Mouse (Mus musculus): ENCODE data around the gene Ppp6c. TPM values are rescaled to one million over a fixed set of nuclear protein-coding genes. Genes with fewer than 3 reads are reported as not detected.
"Not testable (repeated sequence)": the region's sequence is repeated elsewhere in the genome, so short reads cannot be mapped to it uniquely, and the experiment has no call there.

The Ppp6c gene
- polyA plus RNA-seq (2015; fragmentation: Nextera tagmentation; extraction: Ambion mirVana) = 86.0 and 87.9 TPM in 2 replicates

- Histone ChIP-seq H3K4me2 (ENCODE audit: low read depth, low read length) (peak within 1 kb of the TSS; percentile 59), H3K9ac (ENCODE audit: low read length) (peak within 1 kb of the TSS; percentile 89), H3K9me3 (ENCODE audit: control insufficient read depth, low read length) (no peaks in the 10 kb centered on the region), H3K27me3 (ENCODE audit: control insufficient read depth, insufficient read depth, low read depth, low read length) (no peaks in the 10 kb centered on the region), H3K27ac (ENCODE audit: low read length) (peak within 1 kb of the TSS; percentile 91), H3K4me1 (replicated peaks; ENCODE audit: control insufficient read depth, insufficient read depth, low read length) (peaks cover 12% of the 10 kb centered on the region), H3K4me3 (ENCODE audit: low read length) (peak within 1 kb of the TSS; percentile 80), H3K36me3 (ENCODE audit: control insufficient read depth, insufficient read depth, low read length) (no peaks in the 10 kb centered on the region)
- peak; percentile 99 for ATAC-seq (ENCODE audit: low read depth)
- WGBS = under 1% methylated on average over 48 of the region's 56 CpGs
Observed at GRCm38 (mm10) chr2:39226019-39226640, at the start of gene Ppp6c. Gene Ppp6c, minus strand, starts transcription at chr2:39226451.

DNA sequence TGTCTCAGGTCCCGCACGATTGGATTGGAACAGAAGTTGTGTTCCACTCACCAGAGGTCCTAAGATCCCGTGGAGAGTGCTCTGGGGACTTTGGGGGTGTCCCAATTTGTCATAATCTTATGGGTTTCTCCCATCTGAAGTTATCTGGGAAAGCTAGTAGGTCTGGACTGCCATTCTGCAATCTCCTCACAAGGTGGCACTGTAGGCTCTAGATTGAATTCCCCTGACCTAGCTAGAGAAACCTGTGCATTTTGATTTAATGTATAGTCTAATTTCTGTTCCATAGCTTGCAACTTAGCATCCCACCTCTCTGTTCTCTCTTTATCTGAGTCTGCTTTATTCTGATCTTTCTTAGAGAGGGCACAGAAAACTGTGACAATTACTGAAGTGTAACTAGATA lies 42.1 kb upstream of the Ppp6c start:
- no peaks in the 10 kb centered on the region for H3K27me3 ChIP-seq (ENCODE audit: control insufficient read depth, insufficient read depth, low read depth, low read length)
- no peaks in the 10 kb centered on the region for H3K36me3 ChIP-seq (ENCODE audit: control insufficient read depth, insufficient read depth, low read length)
- 51% methylated on average over 3 of the region's 3 CpGs for WGBS
- no peak for ATAC-seq (ENCODE audit: low read depth)
- H3K4me2 ChIP-seq (ENCODE audit: low read depth, low read length) = no peak overlapping the region
- no peaks in the 10 kb centered on the region for H3K4me1 ChIP-seq (replicated peaks; ENCODE audit: control insufficient read depth, insufficient read depth, low read length)
- no peaks in the 10 kb centered on the region for H3K9me3 ChIP-seq (ENCODE audit: control insufficient read depth, low read length)
- H3K9ac ChIP-seq (ENCODE audit: low read length) = no peak overlapping the region
- no peak overlapping the region for H3K27ac ChIP-seq (ENCODE audit: low read length)
- no peak overlapping the region for H3K4me3 ChIP-seq (ENCODE audit: low read length)

- not testable (repeated sequence) for H3K4me3 ChIP-seq (ENCODE audit: low read length); H3K36me3 ChIP-seq (ENCODE audit: control insufficient read depth, insufficient read depth, low read length); ATAC-seq (ENCODE audit: low read depth); H3K27me3 ChIP-seq (ENCODE audit: control insufficient read depth, insufficient read depth, low read depth, low read length); H3K4me2 ChIP-seq (ENCODE audit: low read depth, low read length); H3K9ac ChIP-seq (ENCODE audit: low read length); H3K4me1 ChIP-seq (replicated peaks; ENCODE audit: control insufficient read depth, insufficient read depth, low read length); H3K9me3 ChIP-seq (ENCODE audit: control insufficient read depth, low read length); H3K27ac ChIP-seq (ENCODE audit: low read length)
- WGBS = 90% methylated on average over 11 of the region's 11 CpGs
Observed at GRCm38 (mm10) chr2:39252275-39252674, 26.0 kb upstream of the Ppp6c start.

- H3K9ac ChIP-seq (ENCODE audit: low read length); H3K4me3 ChIP-seq (ENCODE audit: low read length); H3K27ac ChIP-seq (ENCODE audit: low read length); H3K36me3 ChIP-seq (ENCODE audit: control insufficient read depth, insufficient read depth, low read length); H3K27me3 ChIP-seq (ENCODE audit: control insufficient read depth, insufficient read depth, low read depth, low read length); H3K4me2 ChIP-seq (ENCODE audit: low read depth, low read length); H3K9me3 ChIP-seq (ENCODE audit: control insufficient read depth, low read length); H3K4me1 ChIP-seq (replicated peaks; ENCODE audit: control insufficient read depth, insufficient read depth, low read length); ATAC-seq (ENCODE audit: low read depth): not testable (repeated sequence)
- 73% methylated on average over 7 of the region's 11 CpGs for WGBS
Observed at GRCm38 (mm10) chr2:39246862-39247261, 20.6 kb upstream of the Ppp6c start.

DNA sequence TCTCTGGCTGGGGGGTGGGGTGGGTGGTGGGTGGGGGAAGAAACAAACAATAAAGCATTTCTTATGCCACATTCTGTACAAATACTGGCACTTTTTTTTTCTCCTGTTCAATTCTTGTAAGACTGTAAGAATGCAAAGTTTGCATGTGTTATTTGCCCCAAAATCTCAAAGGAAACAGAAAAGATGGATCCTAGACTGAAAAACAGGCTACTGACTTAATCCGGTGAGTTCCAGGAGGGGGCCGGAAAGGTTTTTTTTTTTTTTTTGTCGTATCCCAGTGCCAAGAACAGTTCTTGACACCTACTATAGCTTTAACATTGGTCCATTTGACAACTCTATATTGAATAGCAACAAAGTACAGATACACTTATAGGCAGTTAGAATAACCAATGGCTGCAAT lies 480 bp upstream of the Ppp6c start:
- no peaks in the 10 kb centered on the region for H3K9me3 ChIP-seq (ENCODE audit: control insufficient read depth, low read length)
- 22% methylated on average over 3 of the region's 3 CpGs for WGBS
- H3K36me3 ChIP-seq (ENCODE audit: control insufficient read depth, insufficient read depth, low read length) = no peaks in the 10 kb centered on the region
- peaks cover 12% of the 10 kb centered on the region for H3K4me1 ChIP-seq (replicated peaks; ENCODE audit: control insufficient read depth, insufficient read depth, low read length)
- ATAC-seq (ENCODE audit: low read depth) = no peak
- peak overlapping the region; percentile 57 for H3K4me2 ChIP-seq (ENCODE audit: low read depth, low read length)
- peak overlapping the region; percentile 80 for H3K4me3 ChIP-seq (ENCODE audit: low read length)
- H3K27ac ChIP-seq (ENCODE audit: low read length) = peak overlapping the region; percentile 31; the same call in 1 of the 2 replicates
- H3K27me3 ChIP-seq (ENCODE audit: control insufficient read depth, insufficient read depth, low read depth, low read length) = no peaks in the 10 kb centered on the region
- H3K9ac ChIP-seq (ENCODE audit: low read length) = peak overlapping the region; percentile 57

GRCm38 (mm10) chr2:39225331-39226018 lies 776 bp downstream of the Ppp6c start:
- H3K4me1 ChIP-seq (replicated peaks; ENCODE audit: control insufficient read depth, insufficient read depth, low read length) = peaks cover 12% of the 10 kb centered on the region
- H3K4me2 ChIP-seq (ENCODE audit: low read depth, low read length) = peak overlapping the region; percentile 59
- H3K9me3 ChIP-seq (ENCODE audit: control insufficient read depth, low read length); H3K27me3 ChIP-seq (ENCODE audit: control insufficient read depth, insufficient read depth, low read depth, low read length); H3K36me3 ChIP-seq (ENCODE audit: control insufficient read depth, insufficient read depth, low read length): not testable (repeated sequence)
- 4% methylated on average over 24 of the region's 36 CpGs for WGBS
- peak overlapping the region; percentile 89 for H3K9ac ChIP-seq (ENCODE audit: low read length)
- H3K4me3 ChIP-seq (ENCODE audit: low read length) = peak overlapping the region; percentile 80
- peak; percentile 48; the same call in 1 of the 2 replicates for ATAC-seq (ENCODE audit: low read depth)
- peak overlapping the region; percentile 91 for H3K27ac ChIP-seq (ENCODE audit: low read length)

DNA sequence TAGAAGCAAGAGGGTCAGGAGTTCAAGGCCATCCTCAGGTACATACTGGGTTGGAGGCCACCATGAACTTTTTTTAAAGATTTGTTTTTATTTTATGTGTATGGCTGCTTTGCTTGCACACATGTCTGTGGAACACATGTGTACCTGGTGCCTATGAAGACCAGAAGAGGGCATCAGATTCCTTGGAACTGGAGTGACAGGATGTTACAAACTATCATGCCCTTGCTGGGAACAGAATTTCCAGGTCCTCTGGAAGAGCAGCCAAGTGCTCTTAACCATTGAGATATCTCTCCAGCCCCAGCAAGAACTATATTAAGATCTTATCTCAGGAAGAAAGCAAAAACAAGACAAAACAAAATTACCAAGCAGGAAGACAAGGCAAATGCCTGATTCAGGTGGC lies 1.6 kb downstream of the Ppp6c start:
- Histone ChIP-seq H3K9ac (ENCODE audit: low read length) (no peak overlapping the region), H3K27ac (ENCODE audit: low read length) (no peak overlapping the region), H3K4me3 (ENCODE audit: low read length) (peak overlapping the region; percentile 25), H3K4me1 (replicated peaks; ENCODE audit: control insufficient read depth, insufficient read depth, low read length) (peaks cover 12% of the 10 kb centered on the region), H3K4me2 (ENCODE audit: low read depth, low read length) (peak overlapping the region; percentile 59), H3K27me3 (ENCODE audit: control insufficient read depth, insufficient read depth, low read depth, low read length) (no peaks in the 10 kb centered on the region), H3K36me3 (ENCODE audit: control insufficient read depth, insufficient read depth, low read length) (no peaks in the 10 kb centered on the region), H3K9me3 (ENCODE audit: control insufficient read depth, low read length) (no peaks in the 10 kb centered on the region)
- no peak for ATAC-seq (ENCODE audit: low read depth)

DNA sequence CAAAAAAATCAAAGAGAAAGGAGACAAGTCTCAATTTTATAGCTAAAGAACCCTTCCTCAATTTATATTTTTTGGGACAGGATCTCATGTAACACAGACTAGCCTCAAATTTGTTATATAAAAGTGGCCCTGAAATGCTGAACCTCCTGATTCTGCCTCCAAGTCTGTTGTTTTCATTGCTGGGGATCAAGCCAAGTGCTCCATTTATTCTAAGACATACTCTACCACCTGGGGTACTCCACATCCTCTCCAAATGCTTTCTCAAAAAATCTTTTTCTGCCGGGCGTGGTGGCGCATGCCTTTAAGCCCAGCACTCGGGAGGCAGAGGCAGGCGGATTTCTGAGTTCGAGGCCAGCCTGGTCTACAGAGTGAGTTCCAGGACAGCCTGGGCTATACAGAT lies 6.2 kb downstream of the Ppp6c start:
- H3K27me3 ChIP-seq (ENCODE audit: control insufficient read depth, insufficient read depth, low read depth, low read length) = no peaks in the 10 kb centered on the region
- WGBS = 93% methylated on average over 6 of the region's 6 CpGs
- H3K9ac ChIP-seq (ENCODE audit: low read length) = no peak overlapping the region
- H3K9me3 ChIP-seq (ENCODE audit: control insufficient read depth, low read length) = no peaks in the 10 kb centered on the region
- peaks cover 10% of the 10 kb centered on the region for H3K4me1 ChIP-seq (replicated peaks; ENCODE audit: control insufficient read depth, insufficient read depth, low read length)
- no peak overlapping the region for H3K4me2 ChIP-seq (ENCODE audit: low read depth, low read length)
- H3K4me3 ChIP-seq (ENCODE audit: low read length) = no peak overlapping the region
- H3K36me3 ChIP-seq (ENCODE audit: control insufficient read depth, insufficient read depth, low read length) = no peaks in the 10 kb centered on the region
- H3K27ac ChIP-seq (ENCODE audit: low read length) = no peak overlapping the region
- ATAC-seq (ENCODE audit: low read depth) = no peak

DNA sequence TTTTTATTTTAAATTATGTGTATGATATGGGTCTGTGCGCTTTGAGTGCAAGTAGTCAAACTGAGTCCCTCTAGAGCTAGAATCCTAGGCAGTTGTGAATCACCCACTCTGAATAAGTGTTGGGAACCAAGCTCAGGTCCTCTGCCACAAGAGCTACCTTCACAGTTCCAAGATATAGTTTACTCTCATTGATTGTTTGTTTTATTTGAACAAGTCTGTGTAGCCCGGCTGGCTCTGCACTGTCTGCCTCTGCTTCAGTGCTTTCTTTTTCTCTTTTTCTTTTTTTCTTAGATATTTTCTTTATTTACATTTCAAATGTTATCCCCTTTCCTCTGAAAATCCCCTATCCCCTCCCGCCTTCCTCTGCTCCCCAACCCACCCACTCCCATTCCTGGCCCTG lies 7.2 kb downstream of the Ppp6c start:
- Histone ChIP-seq H3K4me1 (replicated peaks; ENCODE audit: control insufficient read depth, insufficient read depth, low read length) (peaks cover 5% of the 10 kb centered on the region), H3K9me3 (ENCODE audit: control insufficient read depth, low read length) (no peaks in the 10 kb centered on the region), H3K27me3 (ENCODE audit: control insufficient read depth, insufficient read depth, low read depth, low read length) (no peaks in the 10 kb centered on the region), H3K4me2 (ENCODE audit: low read depth, low read length) (no peak overlapping the region), H3K4me3 (ENCODE audit: low read length) (no peak overlapping the region), H3K36me3 (ENCODE audit: control insufficient read depth, insufficient read depth, low read length) (no peaks in the 10 kb centered on the region), H3K9ac (ENCODE audit: low read length) (no peak overlapping the region), H3K27ac (ENCODE audit: low read length) (no peak overlapping the region)
- no peak for ATAC-seq (ENCODE audit: low read depth)
- 81% methylated on average over 3 of the region's 3 CpGs for WGBS
